Mouse (Mus musculus) neural tube, embryonic 10.5 days (tissue): Measurements from ENCODE around the gene Vmn1r49.
"Not testable (repeated sequence)": the region's sequence is repeated elsewhere in the genome, so short reads cannot be mapped to it uniquely, and the experiment has no call there.

Experiments used
- DNase-seq: peaks from one replicate; pipeline ENCODE4 v3.0.0-alpha.2; 2017; ENCODE audit warnings: low spot score; ENCODE audit errors: extremely low spot score

Gene Vmn1r49

DNA sequence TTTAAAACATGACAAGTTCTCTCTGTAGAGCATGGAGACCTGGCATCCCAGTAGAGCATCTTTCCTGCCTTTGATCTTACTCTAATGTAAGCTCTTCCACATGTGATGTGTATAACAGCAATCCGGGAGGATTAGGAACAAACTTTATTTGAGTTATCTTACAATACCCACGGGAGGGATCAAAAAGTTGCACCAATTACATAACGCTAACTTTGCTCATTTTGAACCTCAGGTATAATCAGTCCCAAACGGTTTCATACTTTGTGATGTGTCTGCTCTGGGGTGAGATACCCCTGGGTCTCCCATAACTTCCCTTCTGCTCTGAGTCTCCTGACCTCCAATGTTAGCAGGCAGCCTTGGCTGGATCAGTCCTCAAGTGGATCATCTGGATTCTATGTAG lies at the start of gene Vmn1r49:
TSS of gene Vmn1r49 (minus strand) at position 101 of the 400 bp plus-strand sequence.
- DNase-seq, result no peak

DNA sequence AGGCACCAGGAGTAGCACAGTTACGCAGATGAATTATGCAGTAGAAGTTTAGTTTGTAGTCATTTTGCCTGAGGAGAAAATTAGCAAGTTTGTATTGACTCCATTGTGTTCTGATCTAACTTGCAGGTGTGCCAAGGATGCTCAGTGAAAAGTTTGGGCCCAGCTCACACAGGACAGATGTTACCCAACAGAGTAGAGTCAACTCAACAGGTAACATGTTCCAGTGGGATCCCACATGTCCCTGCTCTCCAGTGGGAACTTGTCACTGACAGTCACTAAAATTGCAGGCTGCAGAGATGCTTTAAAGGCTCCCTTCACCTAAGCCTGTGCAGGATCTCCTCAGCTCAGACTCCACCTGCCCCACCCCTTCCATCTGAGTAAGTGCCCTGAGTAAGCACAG lies 44.0 kb upstream of the Vmn1r49 start, which contains the start of gene Vmn1r51:
TSS of gene Vmn1r51 (plus strand) at position 301 of the 400 bp plus-strand sequence.
- DNase-seq, result not testable (repeated sequence)

DNA sequence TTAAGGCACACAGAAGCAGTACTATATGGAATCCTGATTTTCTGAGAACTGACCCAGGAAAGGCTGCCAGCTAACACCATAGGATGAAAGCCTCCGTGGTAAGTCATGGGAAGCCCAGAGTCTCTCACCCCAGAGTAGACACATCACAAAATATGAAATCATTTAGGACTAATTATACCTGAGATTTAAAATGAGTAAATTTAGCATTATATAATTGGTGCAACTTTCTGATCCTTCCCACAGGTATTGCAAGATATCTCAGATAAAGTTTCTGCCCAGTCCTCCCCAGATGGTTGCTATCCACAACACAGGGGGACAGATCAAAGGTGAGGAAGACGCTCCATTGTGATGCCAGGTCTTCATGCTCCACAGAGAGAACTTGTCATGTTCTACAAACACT lies 22.8 kb upstream of the Vmn1r49 start, which contains the start of gene Vmn1r50:
TSS of gene Vmn1r50 (plus strand) at position 301 of the 400 bp plus-strand sequence.
- DNase-seq, result no peak

DNA sequence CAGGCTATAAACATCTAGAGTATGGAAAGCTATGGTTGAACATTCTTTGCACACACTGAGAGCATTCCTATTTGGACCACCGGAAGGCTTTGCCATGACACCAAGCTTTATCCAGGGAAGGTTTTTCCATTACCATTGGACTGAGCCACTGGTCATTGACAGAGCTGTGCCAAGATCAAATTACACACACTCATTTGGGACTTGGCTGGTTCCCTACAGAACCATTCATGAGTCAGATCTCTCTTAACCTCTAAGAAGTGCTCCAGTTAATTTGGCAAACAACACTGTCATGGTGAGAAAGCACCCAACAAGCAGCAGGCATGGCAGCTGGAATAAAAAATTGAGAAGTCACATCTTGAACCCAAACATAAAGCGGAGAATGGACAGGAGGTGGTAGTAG lies 22.3 kb upstream of the Vmn1r49 start:
- no peak for DNase-seq

DNA sequence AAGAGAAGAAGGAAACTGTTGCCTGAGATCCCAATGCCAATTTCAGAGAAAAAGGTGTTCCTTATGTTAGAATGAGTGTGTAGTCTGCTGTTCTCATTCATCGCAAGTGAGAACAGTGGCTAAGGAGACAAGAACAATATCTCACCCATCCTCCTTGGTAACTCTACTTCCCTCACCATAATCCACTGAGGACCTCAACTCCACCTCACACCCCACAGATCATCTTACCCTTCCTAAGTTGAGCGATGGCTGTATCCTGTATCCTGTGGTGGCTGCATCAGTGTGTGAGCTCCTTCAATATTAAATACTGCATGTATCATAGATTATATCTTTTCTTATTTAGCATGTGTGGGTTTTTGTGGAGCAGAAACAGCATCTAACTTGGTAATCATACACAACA lies 41.6 kb downstream of the Vmn1r49 start, which contains the start of gene Vmn1r48:
TSS of gene Vmn1r48 (minus strand) at position 101 of the 400 bp plus-strand sequence.
- not testable (repeated sequence) for DNase-seq
